Mouse (Mus musculus) layer of hippocampus, postnatal 10 days (tissue): ENCODE measurements around the gene Gatad2b. TPM values are rescaled to one million over a fixed set of nuclear protein-coding genes. Genes with fewer than 3 reads are reported as not detected.

Experiments used
- DNase-seq, 2 experiments: peaks; one replicate each; pipeline ENCODE4 v3.0.0; 2021; ENCODE audit warnings: low spot score in 2 of 2
- microRNA-seq, 2 experiments: library from miRNA; unstranded; fragments of <30 nt; microRNA quantifications; one replicate each; pipeline ENCODE4 v1.2.0; 2021
- total RNA-seq, 2 experiments: library from RNA; stranded (reverse); gene quantifications; 2 replicates each; pipeline ENCODE4 v1.2.3; 2021

Gatad2b gene
- total RNA-seq, 2 experiments from 2014 or later, result 79.6 to 94.1 TPM

DNA sequence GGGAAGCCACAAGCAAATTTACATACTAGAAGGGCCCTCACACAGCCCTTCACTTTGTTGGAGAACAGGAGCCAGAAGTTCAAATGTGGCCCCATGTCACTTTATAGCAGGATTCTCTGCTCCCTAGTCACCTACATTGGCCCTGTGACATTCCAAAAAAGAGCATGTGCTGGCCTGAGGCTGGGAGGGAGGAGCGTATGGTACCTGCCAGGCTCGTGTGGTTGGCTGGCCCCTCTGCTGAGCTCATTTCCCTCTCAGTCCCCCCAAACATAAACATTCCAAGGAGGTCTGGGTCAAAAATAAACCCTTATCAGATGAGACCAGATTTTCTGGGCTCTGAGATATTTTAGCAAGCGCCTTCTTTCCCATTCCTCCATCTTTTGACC lies 120.0 kb downstream of the Gatad2b start:
- no peak for DNase-seq

Small RNA genes lying within 50 kb of the gene (microRNA-seq; reads per million reads assigned to microRNA genes)
- 0.39 to 1.3 reads per million in 2 experiments for gene Mir7012

Other genes starting within 250 kb of the Gatad2b start
- gene 4933434E20Rik, start 241.5 kb upstream of the Gatad2b start, total RNA-seq, result 10 to 100 TPM; 83.5 to 91.6 TPM
- gene Ubap2l, start 240.6 kb upstream of the Gatad2b start, total RNA-seq, result 100 to 1,000 TPM; 146 to 188 TPM
- 100 to 1,000 TPM; 245 to 256 TPM for gene Tpm3, start 220.5 kb upstream of the Gatad2b start, total RNA-seq
- gene Nup210l, start 189.0 kb upstream of the Gatad2b start, total RNA-seq, result under 1 TPM; 0.36 to 0.50 TPM
- gene Rps27, start 79.5 kb upstream of the Gatad2b start, total RNA-seq, result 100 to 1,000 TPM; 800 to 858 TPM
- 10 to 100 TPM; 10.3 to 10.8 TPM for gene Rab13, start 79.5 kb upstream of the Gatad2b start, total RNA-seq
- gene Jtb, start 61.6 kb upstream of the Gatad2b start, total RNA-seq, result 10 to 100 TPM; 50.2 to 59.4 TPM
- not detected for gene Creb3l4, start 49.7 kb upstream of the Gatad2b start, total RNA-seq
- gene Slc39a1, start 45.0 kb upstream of the Gatad2b start, total RNA-seq, result 10 to 100 TPM; 48.6 to 52.3 TPM
- gene Crtc2, start 39.0 kb upstream of the Gatad2b start, total RNA-seq, result 10 to 100 TPM; 29.8 to 34.6 TPM
- gene Dennd4b, start 28.0 kb upstream of the Gatad2b start, total RNA-seq, result 10 to 100 TPM; 23.1 to 28.8 TPM
- gene Slc27a3, start 96.8 kb downstream of the Gatad2b start, total RNA-seq, result 10 to 100 TPM; 18.6 to 21.5 TPM
- gene Ints3, start 140.4 kb downstream of the Gatad2b start, total RNA-seq, result 10 to 100 TPM; 59.6 to 61.2 TPM
- gene Npr1, start 172.7 kb downstream of the Gatad2b start, total RNA-seq, result 1 to 10 TPM; 5.2 to 6.6 TPM
- gene Ilf2, start 182.9 kb downstream of the Gatad2b start, total RNA-seq, result 100 to 1,000 TPM; 107 to 109 TPM
- gene Snapin, start 197.9 kb downstream of the Gatad2b start, total RNA-seq, result 10 to 100 TPM; 43.8 to 46.3 TPM
- gene Chtop, start 216.3 kb downstream of the Gatad2b start, total RNA-seq, result 100 to 1,000 TPM; 173 to 189 TPM
- gene S100a1, start 221.2 kb downstream of the Gatad2b start, total RNA-seq, result 10 to 100 TPM; 71.0 to 73.5 TPM
- 10 to 100 TPM; 28.4 to 30.9 TPM for gene S100a13, start 221.3 kb downstream of the Gatad2b start, total RNA-seq
- gene S100a14, start 233.7 kb downstream of the Gatad2b start, total RNA-seq, result under 1 TPM; 0.38 to 0.55 TPM
- gene S100a16, start 244.1 kb downstream of the Gatad2b start, total RNA-seq, result 100 to 1,000 TPM in 1 of 2 experiments, 10 to 100 TPM in 1; 90.0 to 104 TPM